Mouse (Mus musculus) erythroblast, embryonic 14.5 days (primary cell): ENCODE data around the gene Shkbp1.

Experiments
- GATA1 ChIP-seq: IDR thresholded peaks from 2 replicates; pipeline ENCODE4 v1.6.1; 2012; ENCODE audit warnings: low read length, inconsistent platforms, mixed read lengths
- TAL1 ChIP-seq: IDR thresholded peaks from 3 replicates; pipeline ENCODE4 v1.6.1; 2012; ENCODE audit warnings: low read length, inconsistent platforms, mixed read lengths

GRCm38 (mm10) chr7:27335928-27336823 lies 19.6 kb downstream of the Shkbp1 start:
- no peak for TF ChIP-seq GATA1
- no peak for TF ChIP-seq TAL1
